Mouse (Mus musculus) heart, embryonic 12.5 days (tissue): ENCODE data around the gene Dnttip1. TPM values are rescaled to one million over a fixed set of nuclear protein-coding genes. Genes with fewer than 3 reads are reported as not detected.

Experiments
- ATAC-seq: fragments of 200-750 bp; cut with Nextera tagmentation; 2 replicates; pipeline ENCODE4 v1.8.0; 2017; ENCODE audit warnings: moderate TSS enrichment, moderate library complexity; ENCODE audit not compliant: insufficient number of reproducible peaks, low FRiP score
- H3K27ac ChIP-seq: fragments of 300-500 bp; sonication (generic); 2 replicates; pipeline ENCODE4 v1.5.1; 2016; ENCODE audit warnings: mild to moderate bottlenecking, moderate library complexity; ENCODE audit not compliant: poor library complexity, severe bottlenecking
- H3K27me3 ChIP-seq: fragments of 300-500 bp; sonication (generic); replicated peaks from 2 replicates; pipeline ENCODE4 v1.6.1; 2016; ENCODE audit warnings: mild to moderate bottlenecking, moderate library complexity
- H3K36me3 ChIP-seq: fragments of 300-500 bp; sonication (generic); 2 replicates; pipeline ENCODE4 v1.6.1; 2016; ENCODE audit warnings: mild to moderate bottlenecking, moderate library complexity
- H3K4me1 ChIP-seq: fragments of 300-500 bp; sonication (generic); replicated peaks from 2 replicates; pipeline ENCODE4 v1.6.1; 2016; ENCODE audit warnings: mild to moderate bottlenecking
- H3K4me2 ChIP-seq: fragments of 300-500 bp; sonication (generic); 2 replicates; pipeline ENCODE4 v1.6.1; 2016; ENCODE audit warnings: mild to moderate bottlenecking, moderate library complexity
- H3K4me3 ChIP-seq: fragments of 300-500 bp; sonication (generic); 2 replicates; pipeline ENCODE4 v1.5.1; 2016; ENCODE audit warnings: mild to moderate bottlenecking
- H3K9ac ChIP-seq: fragments of 300-500 bp; sonication (generic); 2 replicates; pipeline ENCODE4 v1.6.1; 2016; ENCODE audit warnings: mild to moderate bottlenecking, moderate library complexity
- H3K9me3 ChIP-seq: fragments of 300-500 bp; sonication (generic); replicated peaks from 2 replicates; pipeline ENCODE4 v1.6.1; 2016; ENCODE audit warnings: mild to moderate bottlenecking, moderate library complexity
- WGBS: fragments of 180-500 bp; shearing (Covaris S2); methylation state at CpG from one replicate; pipeline ENCODE4 v1.1.7; 2016; 5-methylcytosine and 5-hydroxymethylcytosine counted together
- polyA plus RNA-seq: library from polyadenylated mRNA; unstranded; fragments of >200 nt; fragmentation: Nextera tagmentation; extraction: Ambion mirVana; gene quantifications from 2 replicates; pipeline ENCODE4 v1.2.1, GENCODE M21; 2016

Dnttip1 gene
- polyA plus RNA-seq, 1 experiment from 2014 or later, result 62.9 TPM

DNA sequence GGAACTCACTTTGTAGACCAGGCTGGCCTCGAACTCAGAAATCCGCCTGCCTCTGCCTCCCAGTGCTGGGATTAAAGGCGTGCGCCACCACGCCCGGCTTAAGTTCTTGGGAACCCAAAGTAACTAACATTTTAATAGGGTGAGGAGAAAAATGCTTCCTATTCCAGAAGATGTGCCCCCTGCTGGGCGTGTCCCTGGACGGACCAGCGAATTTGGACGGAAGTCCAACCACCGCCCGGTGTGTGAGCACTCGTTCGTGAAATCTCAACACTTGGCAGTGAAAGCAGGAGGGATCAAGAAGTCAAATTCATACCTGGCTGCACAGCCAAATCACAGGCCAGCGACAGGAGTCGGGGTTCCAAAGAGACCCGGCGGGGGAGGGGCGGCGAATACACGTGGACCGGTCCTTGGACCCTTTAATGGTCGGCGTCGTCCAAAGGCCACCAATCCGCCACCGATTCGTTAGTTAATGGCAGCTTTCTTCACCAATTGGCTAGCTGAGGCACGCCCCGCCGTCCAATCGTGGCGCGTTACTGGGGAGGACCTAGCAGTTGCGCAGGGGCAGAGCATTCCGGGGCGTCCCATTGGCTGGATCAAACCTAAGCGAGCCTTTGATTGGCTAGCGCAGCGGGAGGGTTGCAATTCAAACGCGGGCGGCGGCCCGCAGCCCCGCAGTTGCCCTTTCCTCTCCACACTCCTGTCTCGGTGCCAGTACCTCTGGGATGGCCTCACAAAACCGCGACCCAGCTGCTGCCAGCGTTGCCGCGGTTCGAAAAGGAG is 23.7 kb downstream of the Dnttip1 start, which contains the start of gene Ube2c:
TSS of gene Ube2c (plus strand) at position 641 of the 780 bp plus-strand sequence.
- Histone ChIP-seq H3K4me2 (peak within 1 kb of the TSS; percentile 95), H3K27me3 (no peaks in the 10 kb centered on the region), H3K9ac (peak within 1 kb of the TSS; percentile 85), H3K27ac (peak within 1 kb of the TSS; percentile 61), H3K4me3 (peak within 1 kb of the TSS; percentile 88), H3K9me3 (no peaks in the 10 kb centered on the region), H3K36me3 (peaks cover 63% of the 10 kb centered on the region), H3K4me1 (peaks cover 35% of the 10 kb centered on the region)
- 2% methylated on average over 53 of the region's 53 CpGs for whole genome bisulfite sequencing
- peak; percentile 99 for ATAC-seq

DNA sequence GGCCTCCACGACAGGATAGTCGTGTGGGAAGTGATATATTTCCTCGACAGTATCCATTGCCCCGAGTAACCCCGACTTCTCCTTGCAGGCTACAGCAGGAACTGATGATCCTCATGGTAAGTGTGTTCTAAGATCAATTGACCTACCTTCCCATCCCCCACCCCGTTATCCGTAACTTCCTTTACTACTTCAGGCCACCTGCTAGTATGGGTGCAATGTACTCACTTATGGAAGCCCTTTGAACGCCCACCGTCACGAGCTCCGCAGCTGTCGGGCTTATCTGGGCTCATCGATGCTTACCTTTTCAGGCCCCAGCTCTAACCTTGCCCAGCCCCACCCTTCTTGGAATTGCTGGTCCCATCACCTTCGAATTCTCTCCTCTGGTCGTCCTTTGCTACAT is 24.5 kb downstream of the Dnttip1 start:
- 2% methylated on average over 15 of the region's 15 CpGs for WGBS
- Histone ChIP-seq H3K4me1 (peaks cover 35% of the 10 kb centered on the region), H3K27ac (peak overlapping the region; percentile 61), H3K9me3 (no peaks in the 10 kb centered on the region), H3K4me2 (peak overlapping the region; percentile 95), H3K36me3 (peaks cover 55% of the 10 kb centered on the region), H3K27me3 (no peaks in the 10 kb centered on the region), H3K9ac (peak overlapping the region; percentile 85), H3K4me3 (peak overlapping the region; percentile 88)
- no peak for ATAC-seq

DNA sequence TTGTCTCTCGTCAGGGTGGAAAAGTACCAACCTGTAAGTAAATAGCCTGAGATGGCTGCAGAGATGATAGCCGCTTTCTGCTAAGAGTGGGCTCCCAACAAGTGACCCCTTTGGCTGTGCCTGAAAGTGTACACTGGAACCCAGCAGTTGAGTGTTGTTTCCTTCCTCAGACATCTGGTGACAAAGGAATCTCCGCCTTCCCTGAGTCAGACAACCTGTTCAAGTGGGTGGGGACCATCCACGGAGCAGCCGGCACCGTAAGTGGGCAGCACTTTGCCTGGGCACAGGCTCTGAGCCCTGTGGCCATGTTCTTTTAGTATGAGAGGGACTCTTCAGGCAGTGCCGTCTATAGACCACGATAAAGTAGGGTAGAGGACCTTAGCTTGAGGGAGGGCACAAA is 25.3 kb downstream of the Dnttip1 start:
- H3K27ac ChIP-seq, result no peak overlapping the region
- peak overlapping the region; percentile 95 for H3K4me2 ChIP-seq
- 69% methylated on average over 8 of the region's 8 CpGs for WGBS
- no peak for ATAC-seq
- H3K4me3 ChIP-seq, result peak overlapping the region; percentile 88
- peaks cover 47% of the 10 kb centered on the region for H3K36me3 ChIP-seq
- H3K9me3 ChIP-seq, result no peaks in the 10 kb centered on the region
- H3K4me1 ChIP-seq, result peaks cover 32% of the 10 kb centered on the region
- H3K27me3 ChIP-seq, result no peaks in the 10 kb centered on the region
- H3K9ac ChIP-seq, result peak overlapping the region; percentile 85

GRCm38 (mm10) chr2:164773229-164773988 is 27.6 kb downstream of the Dnttip1 start:
- Histone ChIP-seq H3K9ac (no peak overlapping the region), H3K4me3 (no peak overlapping the region), H3K4me2 (no peak overlapping the region), H3K36me3 (peaks cover 24% of the 10 kb centered on the region), H3K27me3 (peaks cover 13% of the 10 kb centered on the region; the same call in 1 of the 2 replicates), H3K27ac (no peak overlapping the region), H3K9me3 (no peaks in the 10 kb centered on the region; the same call in 1 of the 2 replicates), H3K4me1 (peaks cover 26% of the 10 kb centered on the region)
- no peak for ATAC-seq
- WGBS, result 77% methylated on average over 14 of the region's 14 CpGs

- no peak overlapping the region for H3K9ac ChIP-seq
- H3K4me1 ChIP-seq, result peaks cover 25% of the 10 kb centered on the region
- peaks cover 13% of the 10 kb centered on the region; the same call in 1 of the 2 replicates for H3K27me3 ChIP-seq
- H3K27ac ChIP-seq, result no peak overlapping the region
- no peaks in the 10 kb centered on the region; the same call in 1 of the 2 replicates for H3K9me3 ChIP-seq
- no peak for ATAC-seq
- H3K4me3 ChIP-seq, result no peak overlapping the region
- WGBS, result 64% methylated on average over 5 of the region's 5 CpGs
- H3K36me3 ChIP-seq, result peaks cover 24% of the 10 kb centered on the region
- H3K4me2 ChIP-seq, result no peak overlapping the region
These were observed 28.2 kb downstream of the Dnttip1 start for GRCm38 (mm10) chr2:164773989-164774364.

DNA sequence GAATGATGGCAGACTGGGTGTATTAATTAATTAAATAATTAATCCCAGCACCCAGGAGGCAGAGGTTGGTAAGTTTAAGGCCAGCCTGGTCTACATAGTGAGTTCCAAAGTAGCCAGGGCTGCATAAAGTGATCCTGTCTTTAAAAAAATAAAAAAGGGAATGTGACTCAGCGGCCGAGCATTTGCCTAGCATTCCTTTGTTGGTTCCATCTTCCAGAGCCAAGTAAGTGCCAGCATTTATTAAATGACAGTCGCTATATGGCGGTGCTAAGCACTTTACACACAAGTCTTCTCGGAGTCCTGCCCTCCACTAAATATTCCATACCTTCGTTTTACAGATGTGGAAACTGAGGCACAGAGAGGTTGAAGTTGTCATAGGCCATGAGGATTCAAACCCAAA is 30.3 kb downstream of the Dnttip1 start:
- 80% methylated on average over 6 of the region's 6 CpGs for WGBS
- Histone ChIP-seq H3K27me3 (peaks cover 13% of the 10 kb centered on the region; the same call in 1 of the 2 replicates), H3K4me1 (peaks cover 15% of the 10 kb centered on the region), H3K4me2 (no peak overlapping the region), H3K27ac (no peak overlapping the region), H3K36me3 (peaks cover 23% of the 10 kb centered on the region), H3K9me3 (no peaks in the 10 kb centered on the region; the same call in 1 of the 2 replicates), H3K9ac (no peak overlapping the region), H3K4me3 (no peak overlapping the region)
- no peak for ATAC-seq

- ATAC-seq, result no peak
These were observed 31.0 kb downstream of the Dnttip1 start for GRCm38 (mm10) chr2:164776801-164777200.

DNA sequence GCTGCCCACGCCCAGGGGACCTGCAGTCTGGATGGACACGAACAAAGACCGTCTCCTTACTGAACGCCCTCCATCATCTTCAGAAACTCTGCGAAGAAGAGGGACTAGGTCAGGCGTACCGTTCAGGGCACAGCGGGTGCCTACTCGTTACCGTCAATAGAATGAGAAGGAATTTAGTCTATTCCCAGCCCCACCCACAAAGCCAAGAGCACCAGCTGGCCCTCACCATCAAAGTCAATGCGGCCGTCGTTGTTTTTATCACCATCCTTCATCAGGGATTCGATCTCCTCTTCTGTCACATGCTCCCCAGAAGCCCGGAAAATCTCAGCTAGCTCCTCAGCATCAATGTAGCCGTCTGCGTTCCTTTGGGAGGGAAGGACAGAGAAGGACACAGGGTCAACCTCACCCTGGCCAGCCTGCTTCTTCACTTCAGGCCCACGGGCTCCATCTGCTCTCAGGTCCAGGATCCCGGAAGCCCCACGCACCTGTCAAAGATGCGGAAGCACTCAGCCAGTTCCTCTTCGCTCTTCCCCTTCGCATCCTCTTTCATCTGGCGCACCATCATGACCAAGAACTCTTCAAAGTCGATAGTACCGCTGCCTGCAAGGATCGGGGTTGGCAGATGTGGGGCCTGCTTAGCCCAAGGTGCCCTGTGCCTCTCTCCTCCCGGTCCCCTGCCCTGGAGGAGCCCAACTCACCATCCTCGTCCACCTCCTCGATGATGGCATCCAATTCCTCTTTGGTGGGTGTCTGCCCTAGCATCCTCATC is 31.6 kb downstream of the Dnttip1 start:
- Histone ChIP-seq H3K9ac (no peak overlapping the region), H3K27ac (no peak overlapping the region), H3K4me2 (no peak overlapping the region), H3K27me3 (peaks cover 13% of the 10 kb centered on the region; the same call in 1 of the 2 replicates), H3K4me1 (peaks cover 2% of the 10 kb centered on the region), H3K9me3 (no peaks in the 10 kb centered on the region; the same call in 1 of the 2 replicates), H3K4me3 (no peak overlapping the region), H3K36me3 (peaks cover 10% of the 10 kb centered on the region)
- ATAC-seq, result no peak
- WGBS, result 76% methylated on average over 30 of the region's 30 CpGs

More at GRCm38 (mm10) chr2:164776801-164777200, 31.0 kb downstream of the Dnttip1 start:
- peaks cover 8% of the 10 kb centered on the region for H3K4me1 ChIP-seq
- no peaks in the 10 kb centered on the region; the same call in 1 of the 2 replicates for H3K9me3 ChIP-seq
- no peak overlapping the region for H3K4me3 ChIP-seq
- H3K9ac ChIP-seq, result no peak overlapping the region
- no peak overlapping the region for H3K4me2 ChIP-seq
- peaks cover 13% of the 10 kb centered on the region; the same call in 1 of the 2 replicates for H3K27me3 ChIP-seq
- H3K27ac ChIP-seq, result no peak overlapping the region
- H3K36me3 ChIP-seq, result peaks cover 16% of the 10 kb centered on the region
- WGBS, result 60% methylated on average over 17 of the region's 17 CpGs

DNA sequence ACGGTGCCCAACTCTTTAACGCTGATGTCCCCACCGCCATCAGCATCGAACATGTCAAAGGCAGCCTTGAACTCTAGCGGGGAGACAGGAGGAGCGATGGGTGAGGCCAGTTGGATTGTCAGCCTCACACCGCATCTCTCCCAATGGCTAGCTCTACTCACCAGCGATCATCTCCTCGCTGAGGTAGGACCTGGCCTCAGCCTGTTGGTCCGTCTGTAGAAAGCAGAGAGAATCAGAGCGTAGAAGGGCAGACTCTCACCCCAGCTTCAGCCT is 32.2 kb downstream of the Dnttip1 start:
- peaks cover 13% of the 10 kb centered on the region; the same call in 1 of the 2 replicates for H3K27me3 ChIP-seq
- peaks cover 5% of the 10 kb centered on the region for H3K36me3 ChIP-seq
- H3K27ac ChIP-seq, result no peak overlapping the region
- H3K4me3 ChIP-seq, result no peak overlapping the region
- no peak overlapping the region for H3K9ac ChIP-seq
- no peak for ATAC-seq
- no peaks in the 10 kb centered on the region for H3K4me1 ChIP-seq
- no peaks in the 10 kb centered on the region; the same call in 1 of the 2 replicates for H3K9me3 ChIP-seq
- WGBS, result 86% methylated on average over 11 of the region's 11 CpGs
- no peak overlapping the region for H3K4me2 ChIP-seq

GRCm38 (mm10) chr2:164778809-164779208 is 33.0 kb downstream of the Dnttip1 start:
- H3K27ac ChIP-seq, result no peak overlapping the region
- no peak overlapping the region for H3K4me2 ChIP-seq
- no peaks in the 10 kb centered on the region for H3K36me3 ChIP-seq
- H3K4me3 ChIP-seq, result no peak overlapping the region
- no peaks in the 10 kb centered on the region; the same call in 1 of the 2 replicates for H3K9me3 ChIP-seq
- H3K4me1 ChIP-seq, result no peaks in the 10 kb centered on the region
- H3K27me3 ChIP-seq, result peaks cover 13% of the 10 kb centered on the region; the same call in 1 of the 2 replicates
- 71% methylated on average over 7 of the region's 7 CpGs for WGBS
- no peak overlapping the region for H3K9ac ChIP-seq
- no peak for ATAC-seq
